Comparison of ENCODE assay signal across 8 mouse cellular contexts in genomic region chr2:180070481-180071453, GRCm38 (mm10). TPM values are rescaled to one million over a fixed set of nuclear protein-coding genes. Genes with fewer than 3 reads are reported as not detected.
A peak's percentile ranks its signal among the peaks of the same experiment; 100 is the strongest.
DNase-seq lines count a peak whose midpoint lies in the region; ATAC-seq and TF ChIP-seq lines count a peak whose summit lies in the region.

Mtg2 (plus strand) TSS chr2:180070588.

- peak within 1 kb of the TSS; percentile 57 for H3K4me3 ChIP-seq in cortical plate, adult 2 months (ENCODE audit: insufficient read depth, low read length)

- peak; percentile 64; the same call in 1 of the 2 replicates for TF ChIP-seq POLR2A in cortical plate, adult 2 months (IDR thresholded peaks at IDR 0.05; ENCODE audit: extremely low read depth, insufficient read depth, low read length)

- peak; percentile 94 for DNase-seq in gastrocnemius, postnatal 10 days
- peak; percentile 94 for DNase-seq in induced T-regulatory cell, adult 2 months (ENCODE audit: low read depth)
- peak; percentile 88 to 96 for DNase-seq in left cerebral cortex, adult 9 months (ENCODE audit: low spot score in 2 of 2)
- DNase-seq in right cerebral cortex, postnatal 14 days = peak; percentile 96
- peak; percentile 93 to 95 for DNase-seq in urinary bladder, postnatal 36 days (ENCODE audit: low spot score in 2 of 2)

- ATAC-seq in activated CD4-positive, CD25-positive, alpha-beta regulatory T cell, adult 4 months = peak; percentile 95
- peak; percentile 97 for ATAC-seq in megakaryocyte progenitor cell, adult 5-6 weeks (replicated peaks; ENCODE audit: poor library complexity)

- H3K27ac ChIP-seq in cortical plate, adult 2 months (ENCODE audit: insufficient read depth, low read length) = peak within 1 kb of the TSS; percentile 26; the same call in 1 of the 2 replicates

- TF ChIP-seq CTCF in cortical plate, adult 2 months (IDR thresholded peaks at IDR 0.05; ENCODE audit: extremely low read depth, insufficient read depth, low read length) = no peak

- H3K4me1 ChIP-seq in cortical plate, adult 2 months (ENCODE audit: control insufficient read depth, insufficient read depth, low read length) = peaks cover 3% of the 10 kb centered on the region; the same call in 1 of the 2 replicates

RNA-seq across cellular contexts. Expression of gene Mtg2, which starts in this region (rescaled TPM):
- polyA plus RNA-seq in activated CD4-positive, CD25-positive, alpha-beta regulatory T cell, adult 4 months (2017; shearing (Covaris generic)) = 10 to 100 TPM; 27.0 to 39.1 TPM
- polyA plus RNA-seq in cortical plate, adult 2 months (2012; rRNA removed) = 27.4 and 28.4 TPM in 2 replicates
- 10 to 100 TPM; 10.4 to 12.1 TPM for total RNA-seq in gastrocnemius, postnatal 10 days (2021)
- 6.4 and 9.3 TPM in 2 replicates for total RNA-seq in megakaryocyte progenitor cell, adult 5-6 weeks (2015)
- 12.2 and 14.0 TPM in 2 replicates for total RNA-seq in megakaryocyte progenitor cell, adult 5-6 weeks (2017)

Comparison
In these comparisons a context has a peak if more than half of its experiments do, and no peak if none do; other contexts are left out.
1. Peak in every context shown above with its lines: DNase-seq, ATAC-seq, H3K4me3 ChIP-seq and H3K27ac ChIP-seq.